Mouse (Mus musculus): ENCODE data around the gene Acly. TPM values are rescaled to one million over a fixed set of nuclear protein-coding genes. Genes with fewer than 3 reads are reported as not detected.

The Acly gene
- polyA plus RNA-seq, 1 experiment from 2014 or later, result 29.5 TPM

DNA sequence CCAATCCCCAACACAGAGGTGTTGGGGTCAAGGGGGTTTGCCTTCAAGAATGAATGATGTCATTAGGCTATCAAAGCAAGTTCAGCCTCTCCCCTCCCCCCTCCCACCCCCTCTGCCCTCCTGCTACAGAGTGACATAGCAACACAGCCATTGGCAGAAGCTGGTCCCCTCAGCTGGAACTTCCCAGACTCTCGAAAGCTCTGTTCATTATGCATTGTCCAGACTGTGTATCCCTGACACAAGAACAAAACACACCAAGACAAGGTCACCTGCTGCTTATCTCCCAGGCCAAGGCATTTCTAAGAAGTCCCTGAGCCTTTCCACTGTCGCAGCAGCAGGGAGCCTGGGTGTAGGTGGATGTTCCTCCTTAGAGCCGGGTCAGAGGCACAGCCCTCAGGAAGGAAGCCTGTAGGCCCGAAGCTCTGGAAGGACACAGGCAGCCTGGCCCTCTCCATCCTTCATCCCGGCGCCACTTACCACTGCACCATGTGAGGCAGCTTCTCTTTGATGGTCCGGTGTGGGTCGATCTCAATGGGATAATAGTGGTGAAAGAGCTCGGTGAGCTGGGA, 92.0 kb downstream of the Acly start:
- WGBS, result 84% methylated on average over 9 of the region's 9 CpGs
- Histone ChIP-seq H3K9me3 (ENCODE audit: control insufficient read depth) (no peaks in the 10 kb centered on the region), H3K27me3 (replicated peaks; ENCODE audit: control insufficient read depth, insufficient read depth, low read length) (no peaks in the 10 kb centered on the region), H3K36me3 (ENCODE audit: control insufficient read depth, insufficient read depth) (peaks cover 7% of the 10 kb centered on the region; the same call in 1 of the 2 replicates), H3K27ac (ENCODE audit: low read depth, low read length) (no peak overlapping the region), H3K4me2 (replicated peaks; ENCODE audit: low read depth) (no peak overlapping the region), H3K9ac (ENCODE audit: low read depth, low read length) (no peak overlapping the region), H3K4me1 (replicated peaks; ENCODE audit: control insufficient read depth, insufficient read depth, low read length) (0 out of 2 replicates have a peak, but pooled peaks cover 6% of the 10 kb centered on the region), H3K4me3 (ENCODE audit: low read depth, low read length) (no peak overlapping the region)
- ATAC-seq, result no peak
- no peak for TF ChIP-seq CTCF (IDR thresholded peaks at IDR 0.05; ENCODE audit: low read depth)

DNA sequence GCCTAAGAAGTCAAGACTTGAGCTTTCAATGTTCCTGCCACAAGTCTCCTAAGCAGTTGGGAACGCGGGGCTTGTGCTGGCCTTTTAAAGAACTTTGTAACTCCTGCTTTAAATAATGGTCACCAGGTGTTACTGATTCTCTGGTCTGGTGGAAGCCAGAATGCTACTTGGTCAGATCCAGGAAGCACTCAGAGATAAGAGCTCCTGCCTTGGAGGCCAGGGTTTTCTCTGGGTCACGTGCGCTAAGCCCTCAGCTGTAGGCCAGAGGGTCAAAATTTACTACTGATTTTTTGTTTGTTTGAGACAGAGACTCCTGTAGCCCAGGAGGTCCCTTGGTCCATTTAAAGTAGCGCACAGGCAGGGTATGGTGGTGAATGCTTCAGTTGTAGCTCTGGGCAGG, 95.8 kb downstream of the Acly start:
- Histone ChIP-seq H3K27me3 (replicated peaks; ENCODE audit: control insufficient read depth, insufficient read depth, low read length) (no peaks in the 10 kb centered on the region), H3K4me2 (replicated peaks; ENCODE audit: low read depth) (no peak overlapping the region), H3K9ac (ENCODE audit: low read depth, low read length) (no peak overlapping the region), H3K4me1 (replicated peaks; ENCODE audit: control insufficient read depth, insufficient read depth, low read length) (no peaks in the 10 kb centered on the region), H3K9me3 (ENCODE audit: control insufficient read depth) (no peaks in the 10 kb centered on the region), H3K36me3 (ENCODE audit: control insufficient read depth, insufficient read depth) (peaks cover 5% of the 10 kb centered on the region; the same call in 1 of the 2 replicates), H3K4me3 (ENCODE audit: low read depth, low read length) (no peak overlapping the region), H3K27ac (ENCODE audit: low read depth, low read length) (no peak overlapping the region)
- ATAC-seq, result no peak
- 79% methylated on average over 5 of the region's 5 CpGs for WGBS
- no peak for TF ChIP-seq CTCF (IDR thresholded peaks at IDR 0.05; ENCODE audit: low read depth)

DNA sequence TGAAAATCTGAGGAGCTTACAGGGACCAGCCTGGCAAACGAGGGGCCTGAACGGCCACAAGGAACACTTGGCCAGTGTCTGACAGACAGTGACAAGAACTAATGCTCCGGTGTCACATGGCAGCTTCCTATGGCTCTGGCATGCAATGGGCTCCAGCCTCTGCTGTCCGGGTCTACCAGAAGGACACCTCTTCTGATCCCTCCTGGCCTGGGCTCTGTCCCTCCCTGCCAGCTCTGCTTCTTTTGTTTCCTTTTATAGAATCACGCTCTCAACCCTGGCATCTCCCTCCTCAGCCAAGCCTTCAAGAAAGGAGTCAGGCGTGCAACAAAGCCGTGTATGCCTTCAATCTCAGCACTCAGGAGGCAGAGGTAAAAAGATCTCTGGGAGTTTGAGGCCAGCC, 97.7 kb downstream of the Acly start:
- WGBS, result 85% methylated on average over 7 of the region's 7 CpGs
- Histone ChIP-seq H3K9me3 (ENCODE audit: control insufficient read depth) (no peaks in the 10 kb centered on the region), H3K36me3 (ENCODE audit: control insufficient read depth, insufficient read depth) (no peaks in the 10 kb centered on the region; the same call in 1 of the 2 replicates), H3K4me1 (replicated peaks; ENCODE audit: control insufficient read depth, insufficient read depth, low read length) (no peaks in the 10 kb centered on the region), H3K27ac (ENCODE audit: low read depth, low read length) (no peak overlapping the region), H3K4me3 (ENCODE audit: low read depth, low read length) (no peak overlapping the region), H3K4me2 (replicated peaks; ENCODE audit: low read depth) (no peak overlapping the region), H3K9ac (ENCODE audit: low read depth, low read length) (no peak overlapping the region), H3K27me3 (replicated peaks; ENCODE audit: control insufficient read depth, insufficient read depth, low read length) (no peaks in the 10 kb centered on the region)
- ATAC-seq, result no peak
- no peak for TF ChIP-seq CTCF (IDR thresholded peaks at IDR 0.05; ENCODE audit: low read depth)

DNA sequence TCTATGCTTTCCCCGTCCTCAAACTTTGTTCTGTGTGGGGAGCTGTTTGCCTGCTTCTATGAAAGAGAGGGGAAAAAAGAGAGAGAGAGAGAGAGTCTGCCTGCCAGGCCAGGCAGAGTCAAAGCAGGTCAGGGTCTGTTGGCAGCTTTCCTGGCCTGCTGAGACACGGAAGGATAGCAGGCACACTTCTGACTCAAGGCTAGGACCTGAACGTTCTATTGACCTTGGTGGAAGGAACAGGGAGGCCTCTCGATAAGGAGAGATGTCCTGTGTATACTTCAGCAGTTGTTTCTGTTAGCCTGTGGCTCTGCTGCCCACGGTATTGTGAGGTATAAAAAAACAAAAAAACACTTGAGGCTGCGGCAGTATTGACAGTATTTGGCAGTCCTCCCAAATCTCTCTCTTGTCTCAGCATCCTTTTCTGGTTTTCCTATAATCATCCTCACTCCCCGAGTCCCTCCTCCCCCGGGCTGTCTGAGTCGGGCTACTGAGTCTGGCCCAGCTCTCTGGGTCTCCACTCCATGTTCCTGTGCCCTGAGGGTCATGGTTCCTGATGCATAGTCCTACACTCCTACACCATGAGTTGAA, 99.1 kb downstream of the Acly start:
- no peak overlapping the region for H3K9ac ChIP-seq (ENCODE audit: low read depth, low read length)
- no peaks in the 10 kb centered on the region; the same call in 1 of the 2 replicates for H3K36me3 ChIP-seq (ENCODE audit: control insufficient read depth, insufficient read depth)

DNA sequence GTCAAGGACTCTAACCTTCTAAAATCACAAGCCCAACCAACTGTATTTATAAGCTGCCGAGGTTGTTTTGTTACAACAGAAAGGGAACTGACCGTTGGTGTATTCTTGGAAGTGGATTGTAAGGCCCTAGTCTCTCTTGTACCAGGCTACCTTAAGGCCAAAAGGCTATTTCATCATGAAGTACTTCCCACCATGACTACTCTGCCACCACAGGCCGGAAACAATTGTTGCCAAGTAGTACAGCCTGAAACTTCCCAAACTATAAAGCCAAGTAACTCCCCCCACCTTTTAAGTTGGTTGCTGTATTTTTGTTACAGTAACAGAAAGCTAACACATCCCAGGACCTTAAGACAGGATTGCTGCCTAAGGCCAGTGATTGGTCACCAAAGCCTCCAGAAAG, 101.0 kb downstream of the Acly start:
- 86% methylated on average over 3 of the region's 3 CpGs for WGBS

More for the DNA sequence above, 99.1 kb downstream of the Acly start:
- Histone ChIP-seq H3K4me1 (replicated peaks; ENCODE audit: control insufficient read depth, insufficient read depth, low read length) (no peaks in the 10 kb centered on the region), H3K4me2 (replicated peaks; ENCODE audit: low read depth) (no peak overlapping the region), H3K4me3 (ENCODE audit: low read depth, low read length) (no peak overlapping the region), H3K27ac (ENCODE audit: low read depth, low read length) (no peak overlapping the region), H3K9me3 (ENCODE audit: control insufficient read depth) (no peaks in the 10 kb centered on the region), H3K27me3 (replicated peaks; ENCODE audit: control insufficient read depth, insufficient read depth, low read length) (no peaks in the 10 kb centered on the region)
- no peak for TF ChIP-seq CTCF (IDR thresholded peaks at IDR 0.05; ENCODE audit: low read depth)
- WGBS, result 56% methylated on average over 9 of the region's 9 CpGs
- ATAC-seq, result no peak

More for the DNA sequence above, 101.0 kb downstream of the Acly start:
- Histone ChIP-seq H3K9me3 (ENCODE audit: control insufficient read depth) (no peaks in the 10 kb centered on the region), H3K4me2 (replicated peaks; ENCODE audit: low read depth) (no peak overlapping the region), H3K27ac (ENCODE audit: low read depth, low read length) (no peak overlapping the region), H3K27me3 (replicated peaks; ENCODE audit: control insufficient read depth, insufficient read depth, low read length) (no peaks in the 10 kb centered on the region), H3K4me3 (ENCODE audit: low read depth, low read length) (no peak overlapping the region), H3K4me1 (replicated peaks; ENCODE audit: control insufficient read depth, insufficient read depth, low read length) (no peaks in the 10 kb centered on the region), H3K36me3 (ENCODE audit: control insufficient read depth, insufficient read depth) (no peaks in the 10 kb centered on the region), H3K9ac (ENCODE audit: low read depth, low read length) (no peak overlapping the region)
- ATAC-seq, result no peak
- no peak for TF ChIP-seq CTCF (IDR thresholded peaks at IDR 0.05; ENCODE audit: low read depth)

Small RNAs within 50 kb of the gene (microRNA-seq; reads per million reads assigned to microRNA genes)
- gene Gm27374, result not detected
- 0.82 reads per million for gene Mir7116

Other genes with a start within 250 kb of the Acly start
- 1,650 and 1,730 TPM in 2 replicates for gene Eif1, start 208.1 kb downstream of the Acly start, polyA plus RNA-seq (2015; fragmentation: Nextera tagmentation; extraction: Ambion mirVana)
- 1.1 and 5.0 TPM in 2 replicates for gene Gast, start 193.6 kb downstream of the Acly start, polyA plus RNA-seq (2015; fragmentation: Nextera tagmentation; extraction: Ambion mirVana)
- gene Hap1, start 171.9 kb downstream of the Acly start, polyA plus RNA-seq (2015; fragmentation: Nextera tagmentation; extraction: Ambion mirVana), result 10.0 and 10.4 TPM in 2 replicates
- 102 and 103 TPM in 2 replicates for gene Jup, start 130.2 kb downstream of the Acly start, polyA plus RNA-seq (2015; fragmentation: Nextera tagmentation; extraction: Ambion mirVana)
- 17.0 and 17.2 TPM in 2 replicates for gene P3h4, start 113.2 kb downstream of the Acly start, polyA plus RNA-seq (2015; fragmentation: Nextera tagmentation; extraction: Ambion mirVana)
- 31.7 and 37.0 TPM in 2 replicates for gene Fkbp10, start 112.3 kb downstream of the Acly start, polyA plus RNA-seq (2015; fragmentation: Nextera tagmentation; extraction: Ambion mirVana)
- 31.6 and 33.0 TPM in 2 replicates for gene Nt5c3b, start 86.2 kb downstream of the Acly start, polyA plus RNA-seq (2015; fragmentation: Nextera tagmentation; extraction: Ambion mirVana)
- gene Klhl10, start 86.1 kb downstream of the Acly start, polyA plus RNA-seq (2015; fragmentation: Nextera tagmentation; extraction: Ambion mirVana), result 0.13 and 0.14 TPM in 2 replicates
- gene Klhl11, start 55.3 kb downstream of the Acly start, polyA plus RNA-seq (2015; fragmentation: Nextera tagmentation; extraction: Ambion mirVana), result 1.8 and 1.9 TPM in 2 replicates
- gene Ttc25, start 17.6 kb upstream of the Acly start, polyA plus RNA-seq (2015; fragmentation: Nextera tagmentation; extraction: Ambion mirVana), result 0.18 and 0.22 TPM in 2 replicates
- 15.6 and 16.3 TPM in 2 replicates for gene Cnp, start 46.9 kb upstream of the Acly start, polyA plus RNA-seq (2015; fragmentation: Nextera tagmentation; extraction: Ambion mirVana)
- 52.2 and 55.7 TPM in 2 replicates for gene Nkiras2, start 91.2 kb upstream of the Acly start, polyA plus RNA-seq (2015; fragmentation: Nextera tagmentation; extraction: Ambion mirVana)
- gene Dnajc7, start 92.2 kb upstream of the Acly start, polyA plus RNA-seq (2015; fragmentation: Nextera tagmentation; extraction: Ambion mirVana), result 72.9 and 80.2 TPM in 2 replicates
- 0.09 and 0.20 TPM in 2 replicates for gene Zfp385c, start 164.5 kb upstream of the Acly start, polyA plus RNA-seq (2015; fragmentation: Nextera tagmentation; extraction: Ambion mirVana)
- 9.8 and 10.0 TPM in 2 replicates for gene Dhx58, start 176.3 kb upstream of the Acly start, polyA plus RNA-seq (2015; fragmentation: Nextera tagmentation; extraction: Ambion mirVana)
- 11.8 and 12.3 TPM in 2 replicates for gene Kat2a, start 184.5 kb upstream of the Acly start, polyA plus RNA-seq (2015; fragmentation: Nextera tagmentation; extraction: Ambion mirVana)
- gene Hspb9, start 185.8 kb upstream of the Acly start, polyA plus RNA-seq (2015; fragmentation: Nextera tagmentation; extraction: Ambion mirVana), result 0.44 and 0.65 TPM in 2 replicates
- gene Rab5c, start 210.2 kb upstream of the Acly start, polyA plus RNA-seq (2015; fragmentation: Nextera tagmentation; extraction: Ambion mirVana), result 62.2 and 62.7 TPM in 2 replicates
- gene Kcnh4, start 231.9 kb upstream of the Acly start, polyA plus RNA-seq (2015; fragmentation: Nextera tagmentation; extraction: Ambion mirVana), result 0.04 and 0.12 TPM in 2 replicates
- not detected in 2 replicates for gene Hcrt, start 234.9 kb upstream of the Acly start, polyA plus RNA-seq (2015; fragmentation: Nextera tagmentation; extraction: Ambion mirVana)
- 5.2 and 5.5 TPM in 2 replicates for gene Ghdc, start 243.0 kb upstream of the Acly start, polyA plus RNA-seq (2015; fragmentation: Nextera tagmentation; extraction: Ambion mirVana)